Mouse (Mus musculus): ENCODE results near the gene Sf3b1. TPM values are rescaled to one million over a fixed set of nuclear protein-coding genes. Genes with fewer than 3 reads are reported as not detected.

Gene Sf3b1
- polyA plus RNA-seq, 1 experiment from 2014 or later, result 384 TPM

GRCm38 (mm10) chr1:54954856-54955255, 72.4 kb downstream of the Sf3b1 start:
- no peak for DNase-seq (ENCODE audit: low spot score)
- ATAC-seq (ENCODE audit: low FRiP score), result no peak
- Histone ChIP-seq H3K4me1 (replicated peaks; ENCODE audit: control insufficient read depth, insufficient read depth, low read length) (no peaks in the 10 kb centered on the region), H3K27ac (ENCODE audit: low read depth, low read length) (no peak overlapping the region), H3K27me3 (ENCODE audit: control insufficient read depth, insufficient read depth, low read length) (no peaks in the 10 kb centered on the region), H3K4me2 (replicated peaks; ENCODE audit: low read depth, low read length) (no peak overlapping the region), H3K9ac (ENCODE audit: low read depth, low read length) (no peak overlapping the region), H3K4me3 (ENCODE audit: low read depth, low read length) (no peak overlapping the region), H3K36me3 (ENCODE audit: control insufficient read depth, insufficient read depth, low read length) (no peaks in the 10 kb centered on the region), H3K9me3 (ENCODE audit: control insufficient read depth, low read length) (no peaks in the 10 kb centered on the region)
- WGBS, result 80% methylated on average over 4 of the region's 4 CpGs

GRCm38 (mm10) chr1:54944648-54945047, 82.6 kb downstream of the Sf3b1 start:
- no peak overlapping the region for H3K9ac ChIP-seq (ENCODE audit: low read depth, low read length)
- DNase-seq (ENCODE audit: low spot score) (no peak), ATAC-seq (ENCODE audit: low FRiP score) (no peak)
- no peaks in the 10 kb centered on the region for H3K27me3 ChIP-seq (ENCODE audit: control insufficient read depth, insufficient read depth, low read length)
- H3K36me3 ChIP-seq (ENCODE audit: control insufficient read depth, insufficient read depth, low read length), result no peaks in the 10 kb centered on the region
- H3K4me1 ChIP-seq (replicated peaks; ENCODE audit: control insufficient read depth, insufficient read depth, low read length), result no peaks in the 10 kb centered on the region
- H3K27ac ChIP-seq (ENCODE audit: low read depth, low read length), result no peak overlapping the region
- no peaks in the 10 kb centered on the region for H3K9me3 ChIP-seq (ENCODE audit: control insufficient read depth, low read length)
- 76% methylated on average over 3 of the region's 3 CpGs for WGBS
- H3K4me2 ChIP-seq (replicated peaks; ENCODE audit: low read depth, low read length), result no peak overlapping the region
- H3K4me3 ChIP-seq (ENCODE audit: low read depth, low read length), result no peak overlapping the region

GRCm38 (mm10) chr1:54935466-54935865, 91.8 kb downstream of the Sf3b1 start:
- H3K4me3 ChIP-seq (ENCODE audit: low read depth, low read length), result no peak overlapping the region
- no peak for ATAC-seq (ENCODE audit: low FRiP score)
- H3K4me2 ChIP-seq (replicated peaks; ENCODE audit: low read depth, low read length), result no peak overlapping the region
- 86% methylated on average over 3 of the region's 3 CpGs for WGBS
- no peaks in the 10 kb centered on the region for H3K36me3 ChIP-seq (ENCODE audit: control insufficient read depth, insufficient read depth, low read length)
- no peaks in the 10 kb centered on the region for H3K27me3 ChIP-seq (ENCODE audit: control insufficient read depth, insufficient read depth, low read length)
- no peak overlapping the region for H3K9ac ChIP-seq (ENCODE audit: low read depth, low read length)
- H3K9me3 ChIP-seq (ENCODE audit: control insufficient read depth, low read length), result no peaks in the 10 kb centered on the region
- no peak for DNase-seq (ENCODE audit: low spot score)
- H3K27ac ChIP-seq (ENCODE audit: low read depth, low read length), result no peak overlapping the region
- H3K4me1 ChIP-seq (replicated peaks; ENCODE audit: control insufficient read depth, insufficient read depth, low read length), result no peaks in the 10 kb centered on the region; the same call in 1 of the 2 replicates

Other genes starting within 250 kb of the Sf3b1 start
- gene Ankrd44, start 101.1 kb downstream of the Sf3b1 start, polyA plus RNA-seq (2014; fragmentation: Nextera tagmentation; extraction: Ambion mirVana), result 15.1 and 19.4 TPM in 2 replicates
- 36.2 and 41.4 TPM in 2 replicates for gene Coq10b, start 25.3 kb upstream of the Sf3b1 start, polyA plus RNA-seq (2014; fragmentation: Nextera tagmentation; extraction: Ambion mirVana)
- 421 and 434 TPM in 2 replicates for gene Hspe1, start 60.7 kb upstream of the Sf3b1 start, polyA plus RNA-seq (2014; fragmentation: Nextera tagmentation; extraction: Ambion mirVana)
- 354 and 387 TPM in 2 replicates for gene Hspd1, start 60.8 kb upstream of the Sf3b1 start, polyA plus RNA-seq (2014; fragmentation: Nextera tagmentation; extraction: Ambion mirVana)
- 176 and 183 TPM in 2 replicates for gene Mob4, start 103.8 kb upstream of the Sf3b1 start, polyA plus RNA-seq (2014; fragmentation: Nextera tagmentation; extraction: Ambion mirVana)
- 9.7 and 10.8 TPM in 2 replicates for gene Rftn2, start 199.3 kb upstream of the Sf3b1 start, polyA plus RNA-seq (2014; fragmentation: Nextera tagmentation; extraction: Ambion mirVana)
- 2.7 TPM in 2 replicates for gene Mars2, start 209.7 kb upstream of the Sf3b1 start, polyA plus RNA-seq (2014; fragmentation: Nextera tagmentation; extraction: Ambion mirVana)